Mouse (Mus musculus) gastrocnemius, adult 18-20 months (tissue): Measurements from ENCODE around the gene Cmya5. TPM values are rescaled to one million over a fixed set of nuclear protein-coding genes. Genes with fewer than 3 reads are reported as not detected.
"Not testable (repeated sequence)": the region's sequence is repeated elsewhere in the genome, so short reads cannot be mapped to it uniquely, and the experiment has no call there.

Experiments
- DNase-seq: peaks from one replicate; pipeline ENCODE4 v3.0.0; 2021; ENCODE audit warnings: low spot score
- total RNA-seq, 2 experiments: library from RNA; stranded (reverse); gene quantifications; 2 replicates each; pipeline ENCODE4 v1.2.3; 2021

Gene Cmya5
- total RNA-seq, 2 experiments from 2014 or later = 1,374 to 1,544 TPM

GRCm38 (mm10) chr13:93128111-93128860, 16.2 kb downstream of the Cmya5 start:
- no peak for DNase-seq

GRCm38 (mm10) chr13:93122321-93122720, 22.2 kb downstream of the Cmya5 start:
- DNase-seq = no peak

- no peak for DNase-seq
These were observed 27.3 kb downstream of the Cmya5 start for GRCm38 (mm10) chr13:93117241-93117640.

GRCm38 (mm10) chr13:93102340-93103090, 42.0 kb downstream of the Cmya5 start:
- no peak for DNase-seq

GRCm38 (mm10) chr13:93098596-93098995, 45.9 kb downstream of the Cmya5 start:
- DNase-seq = no peak

- DNase-seq = no peak
These were observed 47.9 kb downstream of the Cmya5 start for GRCm38 (mm10) chr13:93096643-93097042.

- no peak for DNase-seq
These were observed 49.3 kb downstream of the Cmya5 start for GRCm38 (mm10) chr13:93095097-93095791.

- DNase-seq = no peak
These were observed 50.2 kb downstream of the Cmya5 start for GRCm38 (mm10) chr13:93094204-93094935.

GRCm38 (mm10) chr13:93093697-93094096, 50.8 kb downstream of the Cmya5 start:
- no peak for DNase-seq

GRCm38 (mm10) chr13:93092916-93093429, 51.6 kb downstream of the Cmya5 start:
- DNase-seq = no peak

GRCm38 (mm10) chr13:93091866-93092455, 52.6 kb downstream of the Cmya5 start:
- peak; percentile 45 for DNase-seq

GRCm38 (mm10) chr13:93091176-93091575, 53.3 kb downstream of the Cmya5 start:
- no peak for DNase-seq

GRCm38 (mm10) chr13:93089481-93089880, 55.0 kb downstream of the Cmya5 start:
- DNase-seq = no peak

- DNase-seq = no peak
These were observed 58.8 kb downstream of the Cmya5 start for GRCm38 (mm10) chr13:93085711-93086110.

GRCm38 (mm10) chr13:93082324-93082723, 62.2 kb downstream of the Cmya5 start:
- DNase-seq = not testable (repeated sequence)

GRCm38 (mm10) chr13:93080859-93081258, 63.7 kb downstream of the Cmya5 start:
- no peak for DNase-seq

- no peak for DNase-seq
These were observed 70.3 kb downstream of the Cmya5 start for GRCm38 (mm10) chr13:93074147-93074641.

GRCm38 (mm10) chr13:93073595-93073994, 70.9 kb downstream of the Cmya5 start:
- DNase-seq = no peak

GRCm38 (mm10) chr13:93072871-93073411, 71.6 kb downstream of the Cmya5 start:
- DNase-seq = no peak

- no peak for DNase-seq
These were observed 74.1 kb downstream of the Cmya5 start for GRCm38 (mm10) chr13:93070406-93070805.
